Mouse (Mus musculus): ENCODE data around the gene Cry1.

Gene Cry1

GRCm38 (mm10) chr10:85159989-85160619 lies 24.8 kb downstream of the Cry1 start:
- no peak for DNase-seq

- DNase-seq: peak; percentile 71
These were observed 27.4 kb downstream of the Cry1 start for GRCm38 (mm10) chr10:85157451-85157850.

- no peak for DNase-seq
These were observed 30.7 kb downstream of the Cry1 start for GRCm38 (mm10) chr10:85154195-85154594.

- no peak for DNase-seq
These were observed 35.6 kb downstream of the Cry1 start for GRCm38 (mm10) chr10:85149226-85149625.

GRCm38 (mm10) chr10:85146282-85146681 lies 38.6 kb downstream of the Cry1 start:
- peak; percentile 84 for DNase-seq

- no peak for DNase-seq
These were observed 43.4 kb downstream of the Cry1 start for GRCm38 (mm10) chr10:85141465-85141864.

GRCm38 (mm10) chr10:85136573-85136972 lies 48.3 kb downstream of the Cry1 start:
- DNase-seq: peak; percentile 72

GRCm38 (mm10) chr10:85128453-85128852 lies 56.4 kb downstream of the Cry1 start:
- peak; percentile 88 for DNase-seq

GRCm38 (mm10) chr10:85127395-85128287 lies 57.2 kb downstream of the Cry1 start, which contains the start of gene Mterf2:
Gene Mterf2 (minus strand): TSS chr10:85128027.
- DNase-seq: peak; percentile 100

GRCm38 (mm10) chr10:85125184-85125583 lies 59.7 kb downstream of the Cry1 start:
- no peak for DNase-seq

- DNase-seq: peak; percentile 84
These were observed 70.5 kb downstream of the Cry1 start for GRCm38 (mm10) chr10:85114409-85114808.

GRCm38 (mm10) chr10:85103085-85103885 lies 81.6 kb downstream of the Cry1 start:
- DNase-seq: peak; percentile 95

GRCm38 (mm10) chr10:85102247-85103084 lies 82.4 kb downstream of the Cry1 start, which contains the start of the genes Fhl4 and Tmem263:
Gene Fhl4 (minus strand): TSS chr10:85102495.
Gene Tmem263 (plus strand): TSS chr10:85102627.
- peak; percentile 99 for DNase-seq

GRCm38 (mm10) chr10:85101841-85102240 lies 83.0 kb downstream of the Cry1 start:
- no peak for DNase-seq

All from heart, adult 11 months (tissue).